Mouse (Mus musculus) layer of hippocampus, adult 18-20 months (tissue): ENCODE data around the gene Slfn3. TPM values are rescaled to one million over a fixed set of nuclear protein-coding genes. Genes with fewer than 3 reads are reported as not detected.
"Not testable (repeated sequence)": the region's sequence is repeated elsewhere in the genome, so short reads cannot be mapped to it uniquely, and the experiment has no call there.

Experiments
- DNase-seq, 2 experiments: peaks; one replicate each; pipeline ENCODE4 v3.0.0; 2022; ENCODE audit warnings: low spot score in 2 of 2
- long read RNA-seq: library from polyadenylated mRNA; stranded (forward); transcript quantifications from one replicate; pipeline ENCODE4 v2.0.0, GENCODE M21; 2021
- total RNA-seq, 2 experiments: library from RNA; stranded (reverse); gene quantifications; 2 replicates each; pipeline ENCODE4 v1.2.3; 2021

Slfn3 gene
- under 1 TPM; 0.48 to 0.52 TPM for total RNA-seq
- long read RNA-seq = 0 reads

GRCm38 (mm10) chr11:83191134-83191893 is at the start of gene Slfn3:
Gene Slfn3 (plus strand): TSS chr11:83191330.
- no peak for DNase-seq

- DNase-seq = not testable (repeated sequence)
Observed at GRCm38 (mm10) chr11:83148939-83149338, 42.2 kb upstream of the Slfn3 start.

GRCm38 (mm10) chr11:83174948-83175539 is 16.1 kb upstream of the Slfn3 start, which contains the start of gene Slfn4:
Gene Slfn4 (plus strand): TSS chr11:83175186.
- DNase-seq = no peak

GRCm38 (mm10) chr11:83192001-83192400 is 871 bp downstream of the Slfn3 start:
- peak in 1 of 2 experiments; percentile 7 for DNase-seq

- no peak for DNase-seq
Observed at GRCm38 (mm10) chr11:83205002-83205401, 13.9 kb downstream of the Slfn3 start.

- DNase-seq = no peak
Observed at GRCm38 (mm10) chr11:83216119-83216518, 25.0 kb downstream of the Slfn3 start.

GRCm38 (mm10) chr11:83221328-83221877 is 30.3 kb downstream of the Slfn3 start:
- no peak for DNase-seq

- DNase-seq = no peak
Observed at GRCm38 (mm10) chr11:83223367-83223766, 32.2 kb downstream of the Slfn3 start.

GRCm38 (mm10) chr11:83223793-83224192 is 32.7 kb downstream of the Slfn3 start:
- DNase-seq = not testable (repeated sequence)

- no peak for DNase-seq
Observed at GRCm38 (mm10) chr11:83224217-83224616, 33.1 kb downstream of the Slfn3 start.

- no peak for DNase-seq
Observed at GRCm38 (mm10) chr11:83224750-83225149, 33.6 kb downstream of the Slfn3 start.

GRCm38 (mm10) chr11:83225371-83225960 is 34.3 kb downstream of the Slfn3 start:
- no peak for DNase-seq

- no peak for DNase-seq
Observed at GRCm38 (mm10) chr11:83227926-83228723, 37.0 kb downstream of the Slfn3 start.

- no peak for DNase-seq
Observed at GRCm38 (mm10) chr11:83230966-83231365, 39.8 kb downstream of the Slfn3 start.

- DNase-seq = not testable (repeated sequence)
Observed at GRCm38 (mm10) chr11:83233621-83234020, 42.5 kb downstream of the Slfn3 start.

GRCm38 (mm10) chr11:83237390-83237789 is 46.3 kb downstream of the Slfn3 start:
- not testable (repeated sequence) for DNase-seq

- DNase-seq = no peak
Observed at GRCm38 (mm10) chr11:83238389-83238788, 47.3 kb downstream of the Slfn3 start.

GRCm38 (mm10) chr11:83239811-83240210 is 48.7 kb downstream of the Slfn3 start:
- DNase-seq = no peak

GRCm38 (mm10) chr11:83257211-83257610 is 66.1 kb downstream of the Slfn3 start:
- DNase-seq = not testable (repeated sequence)

GRCm38 (mm10) chr11:83262673-83263072 is 71.5 kb downstream of the Slfn3 start:
- no peak for DNase-seq

GRCm38 (mm10) chr11:83263146-83263545 is 72.0 kb downstream of the Slfn3 start:
- no peak for DNase-seq
